Mouse (Mus musculus): ENCODE measurements around the gene Cdk7.

- TF ChIP-seq POLR2A (IDR thresholded peaks at IDR 0.05; ENCODE audit: insufficient read depth, low read depth, low read length) = no peak
- no peak for TF ChIP-seq CTCF (IDR thresholded peaks at IDR 0.05)
Measured at GRCm38 (mm10) chr13:100776056-100776419, 45.3 kb upstream of the Cdk7 start.

Data from heart, adult 2 months (tissue).